Mouse (Mus musculus): ENCODE measurements around the gene Tnfaip3. TPM values are rescaled to one million over a fixed set of nuclear protein-coding genes. Genes with fewer than 3 reads are reported as not detected.

Gene Tnfaip3
- total RNA-seq, 4 experiments from 2014 or later, result 6.0 to 7.1 (median 6.4) TPM

DNA sequence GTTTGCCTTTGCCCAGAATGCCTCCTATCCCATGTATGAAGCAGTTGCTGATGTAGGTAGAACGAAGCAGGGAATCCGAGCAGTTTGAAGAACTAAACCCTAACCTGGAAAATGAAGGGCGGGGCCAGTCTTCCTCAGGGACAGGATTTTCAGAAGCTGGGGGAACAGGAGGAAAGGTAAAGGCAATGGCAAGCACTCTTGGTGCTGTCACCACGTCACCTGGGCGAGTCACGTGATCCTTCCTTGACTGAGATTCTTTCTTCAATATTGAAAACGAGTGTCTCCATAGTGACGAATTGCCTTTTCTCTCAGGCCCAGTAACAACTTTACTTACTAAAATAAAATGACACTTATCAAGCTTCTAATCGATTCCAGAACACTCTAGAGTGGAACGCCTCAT, 48.6 kb downstream of the Tnfaip3 start:
- no peak for DNase-seq (ENCODE audit: low spot score in 2 of 2)

DNA sequence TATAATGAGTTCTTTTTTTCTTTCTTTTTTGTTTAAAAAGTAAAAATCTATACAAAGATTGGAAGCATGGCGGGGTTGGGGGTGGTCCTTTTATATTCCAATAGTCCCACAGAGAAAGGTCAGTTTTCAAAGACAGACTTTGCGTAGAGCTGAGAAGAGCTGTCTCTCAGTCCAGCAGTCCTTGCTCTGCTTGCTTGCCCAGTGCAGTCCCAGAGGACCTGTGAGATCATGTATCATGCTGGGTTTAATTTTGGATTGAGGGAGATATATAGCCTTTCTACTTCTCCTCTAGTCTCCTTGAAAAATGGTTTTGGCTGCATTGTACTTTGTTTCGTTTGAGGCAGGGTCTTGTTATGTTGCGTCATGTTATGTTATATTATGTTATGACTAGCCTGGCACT, 49.9 kb downstream of the Tnfaip3 start:
- DNase-seq (ENCODE audit: low spot score in 2 of 2), result no peak

DNA sequence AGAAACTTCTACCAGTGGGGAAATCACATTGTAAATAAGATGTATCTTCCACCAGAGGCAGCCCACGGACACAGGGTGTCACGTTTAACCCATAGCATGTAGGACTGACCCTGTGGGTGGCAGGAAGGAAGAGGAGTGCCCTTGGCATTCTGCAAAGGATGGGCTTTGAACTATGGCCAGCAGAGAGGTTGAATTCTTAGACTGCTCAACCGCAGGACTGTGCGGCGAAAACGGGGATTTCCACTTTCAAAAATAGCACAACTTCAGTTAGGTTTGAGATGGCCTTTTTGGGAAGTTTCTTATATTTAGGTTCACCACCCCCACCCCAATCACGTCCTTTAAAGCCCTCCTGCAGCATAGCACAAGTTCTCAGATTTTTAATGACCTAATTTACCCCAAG, 50.6 kb downstream of the Tnfaip3 start:
- DNase-seq (ENCODE audit: low spot score in 2 of 2), result no peak

DNA sequence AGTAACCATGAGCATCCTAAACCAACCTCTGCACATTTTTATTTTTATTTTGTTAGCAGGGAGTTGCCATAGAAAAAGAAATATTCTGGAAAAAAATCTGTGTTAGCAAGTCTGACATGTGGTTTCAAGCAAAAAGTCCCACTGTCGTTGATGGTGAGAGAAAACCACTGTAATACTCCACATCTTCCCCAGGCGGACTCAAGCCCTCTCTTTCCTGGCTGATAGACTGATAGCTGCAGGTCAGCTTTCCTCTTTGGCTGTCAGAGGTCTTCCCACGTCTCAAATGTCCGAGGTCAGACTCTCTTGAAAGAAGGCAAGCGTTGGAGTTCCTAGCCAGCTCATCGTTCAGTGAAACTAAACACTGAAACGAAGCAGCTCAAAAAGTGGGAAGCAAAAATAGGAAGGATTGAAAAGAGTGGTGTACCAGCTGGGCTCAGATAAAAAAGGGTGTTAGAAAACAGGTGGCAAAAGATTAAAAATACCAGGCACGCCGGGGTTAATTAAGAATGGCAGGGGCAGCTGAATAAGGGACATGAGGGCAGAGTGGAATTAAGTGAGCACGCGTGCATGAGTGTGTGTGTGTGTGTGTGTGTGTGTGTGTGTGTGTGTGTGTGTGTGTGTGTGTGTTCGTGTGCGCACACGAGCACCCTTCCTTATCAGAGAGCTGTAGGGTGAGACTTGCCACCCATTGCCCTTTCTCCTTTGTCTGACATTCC, 55.5 kb downstream of the Tnfaip3 start:
- no peak for DNase-seq (ENCODE audit: low spot score in 2 of 2)

DNA sequence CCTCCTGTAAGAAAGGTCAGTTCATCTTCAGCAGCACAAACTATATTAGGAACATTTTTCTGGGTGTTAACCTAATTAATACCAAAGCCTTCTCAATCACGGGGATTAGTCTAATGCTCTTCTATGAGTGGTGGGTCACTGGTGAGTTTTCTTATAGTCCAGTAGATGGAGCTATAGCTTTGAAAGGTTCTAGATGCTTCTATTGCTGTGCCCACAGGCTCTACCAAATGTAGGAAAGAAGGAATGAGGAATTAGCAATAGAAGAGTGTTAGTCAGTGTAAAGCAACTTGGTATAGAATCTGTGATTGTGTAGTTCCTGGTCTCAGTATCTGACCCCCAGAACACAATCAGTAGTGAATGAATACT, 61.8 kb downstream of the Tnfaip3 start:
- DNase-seq (ENCODE audit: low spot score in 2 of 2), result no peak

DNA sequence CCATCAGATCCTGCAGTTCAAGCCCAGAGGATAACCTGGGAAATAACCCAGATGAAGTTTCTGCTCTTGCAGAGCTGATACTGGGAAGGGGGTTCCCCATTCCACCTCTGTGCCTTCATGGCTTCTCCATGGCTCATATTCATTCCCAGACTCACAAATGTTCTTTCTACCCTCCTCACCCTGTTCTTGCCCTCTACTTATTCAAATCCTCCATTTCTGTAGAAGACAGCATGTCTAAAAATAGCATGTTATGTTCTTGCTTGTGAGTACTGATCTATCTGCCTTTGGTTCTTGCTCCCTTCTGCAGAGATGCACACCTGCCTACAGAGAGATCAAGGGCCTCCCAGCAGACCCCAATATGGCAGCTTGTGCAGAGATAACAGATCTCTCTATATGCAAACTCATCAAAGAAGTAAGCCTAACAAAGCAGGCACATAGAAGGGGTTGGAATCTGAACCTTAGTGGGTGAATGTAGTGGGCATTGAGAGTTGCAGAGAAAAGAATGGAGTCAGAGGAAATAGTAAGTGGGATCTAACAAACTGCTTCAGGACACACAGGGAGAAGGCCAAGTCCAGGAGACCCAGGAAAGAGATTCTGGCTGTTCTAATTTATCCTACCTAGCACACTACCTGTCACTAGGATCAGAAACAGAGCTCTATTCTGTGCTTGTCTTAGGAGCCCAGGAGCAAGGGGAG, 62.3 kb downstream of the Tnfaip3 start:
- no peak for DNase-seq (ENCODE audit: low spot score in 2 of 2)

Other genes starting within 250 kb of the Tnfaip3 start
- gene Gm4922, start 228.9 kb downstream of the Tnfaip3 start, total RNA-seq (2022), result not detected
- 1 to 10 TPM; 4.0 to 4.6 (median 4.1) TPM for gene Perp, start 170.6 kb downstream of the Tnfaip3 start, total RNA-seq (2022)

Measured in layer of hippocampus, adult 8-10 months (tissue).